Mouse (Mus musculus) hindbrain, embryonic 13.5 days (tissue): ENCODE measurements at regions not wholly inside any gene's neighbourhood (a gene's known extent, or its start where the extent isn't known, plus 50 kb on each side); places are given as distances from the start of the nearest gene placed in this dataset.
A peak's percentile ranks its signal among the peaks of the same experiment; 100 is the strongest.
"Not testable (repeated sequence)": the region's sequence is repeated elsewhere in the genome, so short reads cannot be mapped to it uniquely, and the experiment has no call there.

Source experiments
- ATAC-seq: fragments of 200-750 bp; cut with Nextera tagmentation; 2 replicates; pipeline ENCODE4 v1.8.0; 2017; ENCODE audit warnings: moderate TSS enrichment; ENCODE audit not compliant: low FRiP score
- H3K27ac ChIP-seq: fragments of 300-500 bp; sonication (generic); 2 replicates; pipeline ENCODE4 v1.5.1; 2015; ENCODE audit warnings: inconsistent platforms, mild to moderate bottlenecking, moderate library complexity
- H3K27me3 ChIP-seq: fragments of 300-500 bp; sonication (generic); 2 replicates; pipeline ENCODE4 v1.6.1; 2015; ENCODE audit warnings: mild to moderate bottlenecking, inconsistent platforms
- H3K36me3 ChIP-seq: fragments of 300-500 bp; sonication (generic); 2 replicates; pipeline ENCODE4 v1.6.1; 2015; ENCODE audit warnings: mild to moderate bottlenecking, inconsistent platforms
- H3K4me1 ChIP-seq: fragments of 300-500 bp; sonication (generic); replicated peaks from 2 replicates; pipeline ENCODE4 v1.6.1; 2015; ENCODE audit warnings: inconsistent platforms
- H3K4me2 ChIP-seq: fragments of 300-500 bp; sonication (generic); 2 replicates; pipeline ENCODE4 v1.6.1; 2015; ENCODE audit warnings: inconsistent platforms, mild to moderate bottlenecking, moderate library complexity
- H3K4me3 ChIP-seq: fragments of 300-500 bp; sonication (generic); 2 replicates; pipeline ENCODE4 v1.5.1; 2015; ENCODE audit warnings: mild to moderate bottlenecking, inconsistent platforms
- H3K9ac ChIP-seq: fragments of 300-500 bp; sonication (generic); 2 replicates; pipeline ENCODE4 v1.6.1; 2015; ENCODE audit warnings: mild to moderate bottlenecking, inconsistent platforms
- H3K9me3 ChIP-seq: fragments of 300-500 bp; sonication (generic); 2 replicates; pipeline ENCODE4 v1.6.1; 2016; ENCODE audit warnings: inconsistent platforms
- WGBS: fragments of 180-500 bp; shearing (Covaris S2); methylation state at CpG from one replicate; pipeline ENCODE4 v1.1.7; 2015; 5-methylcytosine and 5-hydroxymethylcytosine counted together

GRCm38 (mm10) chr9:32936462-32936861 lies 300.4 kb downstream of the Ets1 start:
- WGBS = 43% methylated on average over 9 of the region's 9 CpGs
- Histone ChIP-seq H3K27me3 (peaks cover 23% of the 10 kb centered on the region), H3K9me3 (no peaks in the 10 kb centered on the region), H3K4me3 (no peak overlapping the region), H3K9ac (no peak overlapping the region), H3K27ac (no peak overlapping the region), H3K4me2 (no peak overlapping the region), H3K4me1 (peaks cover 9% of the 10 kb centered on the region; the same call in 1 of the 2 replicates), H3K36me3 (no peaks in the 10 kb centered on the region)
- no peak for ATAC-seq

- ATAC-seq = no peak
- H3K27ac ChIP-seq = no peak overlapping the region
- H3K4me1 ChIP-seq = peaks cover 16% of the 10 kb centered on the region; the same call in 1 of the 2 replicates
- H3K27me3 ChIP-seq = peaks cover 27% of the 10 kb centered on the region
- H3K4me3 ChIP-seq = no peak overlapping the region
- no peak overlapping the region for H3K4me2 ChIP-seq
- no peaks in the 10 kb centered on the region for H3K36me3 ChIP-seq
- 83% methylated on average over 7 of the region's 7 CpGs for WGBS
- H3K9ac ChIP-seq = no peak overlapping the region
- no peaks in the 10 kb centered on the region for H3K9me3 ChIP-seq
Observed at GRCm38 (mm10) chr9:32937391-32937790, 301.4 kb downstream of the Ets1 start.

- no peaks in the 10 kb centered on the region for H3K36me3 ChIP-seq
- H3K9ac ChIP-seq = no peak overlapping the region
- no peaks in the 10 kb centered on the region for H3K9me3 ChIP-seq
- H3K4me1 ChIP-seq = peaks cover 16% of the 10 kb centered on the region; the same call in 1 of the 2 replicates
- peaks cover 39% of the 10 kb centered on the region for H3K27me3 ChIP-seq
- WGBS = 94% methylated on average over 6 of the region's 6 CpGs
- no peak overlapping the region for H3K4me3 ChIP-seq
- no peak for ATAC-seq
- no peak overlapping the region for H3K4me2 ChIP-seq
- no peak overlapping the region for H3K27ac ChIP-seq
Observed at GRCm38 (mm10) chr9:32938857-32939256, 302.8 kb downstream of the Ets1 start.

GRCm38 (mm10) chr9:32939626-32940025 lies 303.6 kb downstream of the Ets1 start:
- H3K36me3 ChIP-seq = no peaks in the 10 kb centered on the region
- H3K4me1 ChIP-seq = peaks cover 16% of the 10 kb centered on the region; the same call in 1 of the 2 replicates
- 94% methylated on average over 3 of the region's 3 CpGs for WGBS
- H3K9ac ChIP-seq = no peak overlapping the region
- peaks cover 41% of the 10 kb centered on the region for H3K27me3 ChIP-seq
- no peaks in the 10 kb centered on the region for H3K9me3 ChIP-seq
- no peak overlapping the region for H3K4me2 ChIP-seq
- no peak overlapping the region for H3K27ac ChIP-seq
- H3K4me3 ChIP-seq = no peak overlapping the region
- ATAC-seq = no peak

GRCm38 (mm10) chr9:32940111-32940813 lies 304.2 kb downstream of the Ets1 start:
- H3K9ac ChIP-seq = peak overlapping the region; percentile 70
- no peaks in the 10 kb centered on the region for H3K36me3 ChIP-seq
- H3K27ac ChIP-seq = no peak overlapping the region
- H3K4me3 ChIP-seq = peak overlapping the region; percentile 50
- peak overlapping the region; percentile 58 for H3K4me2 ChIP-seq
- peaks cover 41% of the 10 kb centered on the region for H3K27me3 ChIP-seq
- H3K4me1 ChIP-seq = peaks cover 16% of the 10 kb centered on the region; the same call in 1 of the 2 replicates
- WGBS = 22% methylated on average over 19 of the region's 19 CpGs
- no peaks in the 10 kb centered on the region for H3K9me3 ChIP-seq
- peak; percentile 93 for ATAC-seq

GRCm38 (mm10) chr9:32940919-32941767 lies 305.1 kb downstream of the Ets1 start:
- peaks cover 41% of the 10 kb centered on the region for H3K27me3 ChIP-seq
- H3K9ac ChIP-seq = peak overlapping the region; percentile 13; the same call in 1 of the 2 replicates
- WGBS = 33% methylated on average over 12 of the region's 12 CpGs
- peak overlapping the region; percentile 58 for H3K4me2 ChIP-seq
- H3K9me3 ChIP-seq = no peaks in the 10 kb centered on the region
- peaks cover 16% of the 10 kb centered on the region; the same call in 1 of the 2 replicates for H3K4me1 ChIP-seq
- ATAC-seq = peak; percentile 50; the same call in 1 of the 2 replicates
- peak overlapping the region; percentile 50; the same call in 1 of the 2 replicates for H3K4me3 ChIP-seq
- no peaks in the 10 kb centered on the region for H3K36me3 ChIP-seq
- H3K27ac ChIP-seq = no peak overlapping the region

- no peaks in the 10 kb centered on the region for H3K9me3 ChIP-seq
- H3K4me2 ChIP-seq = no peak overlapping the region
- no peak overlapping the region for H3K4me3 ChIP-seq
- no peak overlapping the region for H3K27ac ChIP-seq
- no peak for ATAC-seq
- peaks cover 16% of the 10 kb centered on the region; the same call in 1 of the 2 replicates for H3K4me1 ChIP-seq
- H3K9ac ChIP-seq = no peak overlapping the region
- H3K27me3 ChIP-seq = peaks cover 41% of the 10 kb centered on the region
- H3K36me3 ChIP-seq = no peaks in the 10 kb centered on the region
Observed at GRCm38 (mm10) chr9:32941768-32942030, 305.7 kb downstream of the Ets1 start.

- no peak overlapping the region for H3K27ac ChIP-seq
- 93% methylated on average over 3 of the region's 3 CpGs for WGBS
- no peaks in the 10 kb centered on the region for H3K9me3 ChIP-seq
- H3K4me3 ChIP-seq = no peak overlapping the region
- H3K4me2 ChIP-seq = no peak overlapping the region
- no peaks in the 10 kb centered on the region for H3K36me3 ChIP-seq
- H3K27me3 ChIP-seq = peaks cover 15% of the 10 kb centered on the region
- ATAC-seq = no peak
- H3K4me1 ChIP-seq = no peaks in the 10 kb centered on the region
- no peak overlapping the region for H3K9ac ChIP-seq
Observed at GRCm38 (mm10) chr9:32947221-32947620, 311.2 kb downstream of the Ets1 start.

- 75% methylated on average over 3 of the region's 3 CpGs for WGBS
Observed at GRCm38 (mm10) chr9:32949036-32949435, 313.0 kb downstream of the Ets1 start.

GRCm38 (mm10) chr9:32958716-32959115 lies 322.7 kb downstream of the Ets1 start:
- no peak overlapping the region for H3K4me3 ChIP-seq
- H3K4me2 ChIP-seq = no peak overlapping the region
- H3K27ac ChIP-seq = no peak overlapping the region
- H3K36me3 ChIP-seq = no peaks in the 10 kb centered on the region
- H3K4me1 ChIP-seq = no peaks in the 10 kb centered on the region
- WGBS = 73% methylated on average over 3 of the region's 3 CpGs
- H3K9me3 ChIP-seq = no peaks in the 10 kb centered on the region
- H3K27me3 ChIP-seq = no peaks in the 10 kb centered on the region
- H3K9ac ChIP-seq = no peak overlapping the region
- no peak for ATAC-seq

More at GRCm38 (mm10) chr9:32949036-32949435, 313.0 kb downstream of the Ets1 start:
- H3K4me2 ChIP-seq = no peak overlapping the region
- no peaks in the 10 kb centered on the region for H3K4me1 ChIP-seq
- H3K27ac ChIP-seq = no peak overlapping the region
- H3K4me3 ChIP-seq = no peak overlapping the region
- H3K9me3 ChIP-seq = no peaks in the 10 kb centered on the region
- H3K36me3 ChIP-seq = no peaks in the 10 kb centered on the region
- H3K9ac ChIP-seq = no peak overlapping the region
- no peak for ATAC-seq
- no peaks in the 10 kb centered on the region for H3K27me3 ChIP-seq

- H3K4me2 ChIP-seq, ATAC-seq, H3K9me3 ChIP-seq, H3K36me3 ChIP-seq, H3K9ac ChIP-seq, H3K27ac ChIP-seq, H3K27me3 ChIP-seq, H3K4me3 ChIP-seq, H3K4me1 ChIP-seq: not testable (repeated sequence)
Observed at GRCm38 (mm10) chr9:32959468-32959867, 323.4 kb downstream of the Ets1 start.

GRCm38 (mm10) chr9:32962679-32963205 lies 326.7 kb downstream of the Ets1 start:
- WGBS = 92% methylated on average over 5 of the region's 5 CpGs
- Histone ChIP-seq H3K27ac (no peak overlapping the region), H3K27me3 (no peaks in the 10 kb centered on the region), H3K4me2 (no peak overlapping the region), H3K36me3 (no peaks in the 10 kb centered on the region), H3K4me3 (no peak overlapping the region), H3K4me1 (no peaks in the 10 kb centered on the region), H3K9me3 (no peaks in the 10 kb centered on the region), H3K9ac (no peak overlapping the region)
- no peak for ATAC-seq
